Mouse (Mus musculus) left cerebral cortex, postnatal 10 days (tissue): Measurements from ENCODE around the gene Plet1. TPM values are rescaled to one million over a fixed set of nuclear protein-coding genes. Genes with fewer than 3 reads are reported as not detected.

Source experiments
- total RNA-seq, 2 experiments: library from RNA; stranded (reverse); gene quantifications; 2 replicates each; pipeline ENCODE4 v1.2.3; 2021

Plet1 gene
- total RNA-seq, 2 experiments from 2014 or later, result not detected

Other genes with a start within 250 kb of the Plet1 start
- gene Rpl10-ps3, start 149.6 kb upstream of the Plet1 start, total RNA-seq, result 100 to 1,000 TPM; 374 to 412 TPM
- gene Pts, start 34.2 kb downstream of the Plet1 start, total RNA-seq, result 10 to 100 TPM; 46.7 to 48.0 TPM
- gene Il18, start 60.3 kb downstream of the Plet1 start, total RNA-seq, result 10 to 100 TPM; 18.5 to 19.1 TPM
- gene Bco2, start 60.7 kb downstream of the Plet1 start, total RNA-seq, result 1 to 10 TPM; 1.6 to 1.8 TPM
- not detected for gene Tex12, start 66.8 kb downstream of the Plet1 start, total RNA-seq
- gene Sdhd, start 109.3 kb downstream of the Plet1 start, total RNA-seq, result 100 to 1,000 TPM; 145 to 154 TPM
- 100 to 1,000 TPM; 215 to 230 TPM for gene Timm8b, start 109.4 kb downstream of the Plet1 start, total RNA-seq
- 1 to 10 TPM; 1.4 to 2.1 TPM for gene Pih1d2, start 122.8 kb downstream of the Plet1 start, total RNA-seq
- 10 to 100 TPM; 28.9 to 30.3 TPM for gene Nkapd1, start 122.9 kb downstream of the Plet1 start, total RNA-seq
- gene Dlat, start 165.3 kb downstream of the Plet1 start, total RNA-seq, result 100 to 1,000 TPM; 121 to 129 TPM
- gene Dixdc1, start 245.0 kb downstream of the Plet1 start, total RNA-seq, result 10 to 100 TPM; 75.0 to 76.6 TPM